23 mouse cellular contexts compared by ENCODE assay signal in the genomic region with DNA sequence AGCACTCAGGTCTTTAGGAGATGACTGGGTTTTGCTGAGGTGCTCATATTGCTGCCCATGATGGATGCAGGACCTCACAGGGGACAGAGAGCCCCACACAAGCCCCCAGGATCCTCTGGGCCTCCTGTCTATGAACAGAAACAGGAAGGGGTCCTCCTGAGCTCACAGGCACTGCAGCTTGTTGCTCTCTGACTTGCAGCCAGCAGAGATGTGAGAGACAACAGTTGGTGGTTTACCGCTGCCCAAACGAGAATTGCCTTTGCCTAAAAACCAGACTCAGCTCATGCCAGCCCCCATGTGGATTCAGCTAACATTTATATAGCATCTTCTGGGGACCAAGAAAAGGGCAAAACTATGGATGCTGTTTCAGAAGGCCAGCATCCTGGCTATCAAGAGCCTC. TPM values are rescaled to one million over a fixed set of nuclear protein-coding genes. Genes with fewer than 3 reads are reported as not detected.
"Had no signal": no experiment of that assay in that cellular context is flagged by ENCODE, and none has a peak within 500 bp of the region (broad histone marks: within the 10 kb centered on the region; RNA-seq: fewer than 3 reads in every experiment).

No protein-coding gene starts in this region.

- H3K4me3 ChIP-seq: limb, embryonic 12.5 days; limb, embryonic 15.5 days; midbrain, embryonic 13.5 days; myocyte; neural tube, embryonic 13.5 days had no signal

- H3K9ac ChIP-seq: limb, embryonic 12.5 days; limb, embryonic 15.5 days; liver, embryonic 14.5 days; liver, postnatal 0 days; lung, embryonic 14.5 days; midbrain, embryonic 13.5 days; neural tube, embryonic 13.5 days had no signal

- H3K9me3 ChIP-seq: limb, embryonic 15.5 days; midbrain, embryonic 13.5 days; neural tube, embryonic 13.5 days had no signal

- H3K36me3 ChIP-seq: limb, embryonic 12.5 days; limb, embryonic 15.5 days; midbrain, embryonic 13.5 days; neural tube, embryonic 13.5 days had no signal

- H3K4me2 ChIP-seq: limb, embryonic 12.5 days; limb, embryonic 15.5 days; liver, embryonic 11.5 days; lung, embryonic 14.5 days; midbrain, embryonic 13.5 days; neural tube, embryonic 13.5 days had no signal

- DNase-seq: kidney, adult 2 months; kidney, postnatal 25 days; left cerebral cortex, postnatal 4 days; liver, postnatal 0 days; lung, embryonic 14.5 days; retina, postnatal 1 day; right cerebral cortex, postnatal 14 days; right cerebral cortex, postnatal 4 days had no signal

- H3K27me3 ChIP-seq: limb, embryonic 15.5 days; midbrain, embryonic 13.5 days; neural tube, embryonic 13.5 days had no signal

- H3K27ac ChIP-seq: kidney, postnatal 0 days; limb, embryonic 12.5 days; limb, embryonic 15.5 days; liver, embryonic 14.5 days; macrophage; midbrain, embryonic 13.5 days; stomach, postnatal 0 days had no signal

- ATAC-seq: inflammation-experienced regulatory T-cells, adult 6 months; intestine, embryonic 16.5 days; liver, postnatal 0 days; lung, postnatal 0 days; midbrain, embryonic 13.5 days had no signal

- H3K4me1 ChIP-seq: limb, embryonic 15.5 days; midbrain, embryonic 13.5 days had no signal

RNA-seq across cellular contexts. Expression of a gene that starts 33.7 kb away (rescaled TPM):
- total RNA-seq: megakaryocyte, adult 5-6 weeks; monocyte, adult 5-6 weeks had no signal
- polyA plus RNA-seq: inflammation-experienced regulatory T-cells, adult 6 months; lung, embryonic 14.5 days had no signal
